Mouse (Mus musculus) megakaryocyte, adult 5-6 weeks (primary cell): ENCODE measurements at regions not wholly inside any gene's neighbourhood (a gene's known extent, or its start where the extent isn't known, plus 50 kb on each side); places are given as distances from the start of the nearest gene placed in this dataset.
A peak's percentile ranks its signal among the peaks of the same experiment; 100 is the strongest.

Experiments
- ATAC-seq: 2 replicates; pipeline ENCODE4 v1.8.0; 2016; ENCODE audit warnings: mild to moderate bottlenecking, inconsistent platforms; ENCODE audit not compliant: poor library complexity, severe bottlenecking

DNA sequence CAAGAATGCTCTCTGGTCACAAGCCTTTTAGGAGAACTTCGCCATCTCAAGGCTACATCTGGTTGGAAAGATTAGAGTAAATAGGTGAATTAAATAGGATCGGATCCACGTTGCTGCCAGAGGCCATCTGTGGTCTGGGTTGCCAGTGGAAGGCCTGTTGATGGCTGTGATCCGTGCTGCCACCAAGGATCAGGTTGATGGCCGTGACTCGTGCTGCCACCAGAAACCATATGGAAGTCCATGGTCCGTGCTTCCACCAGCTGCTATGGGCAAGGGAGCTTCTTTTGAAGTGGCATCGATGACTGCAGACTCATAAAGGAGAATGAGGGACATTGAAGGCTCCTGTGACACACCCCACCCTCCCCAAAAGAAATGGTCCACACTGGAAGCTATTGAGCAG lies 79.6 kb downstream of the Atp1a1 start:
- no peak for ATAC-seq

DNA sequence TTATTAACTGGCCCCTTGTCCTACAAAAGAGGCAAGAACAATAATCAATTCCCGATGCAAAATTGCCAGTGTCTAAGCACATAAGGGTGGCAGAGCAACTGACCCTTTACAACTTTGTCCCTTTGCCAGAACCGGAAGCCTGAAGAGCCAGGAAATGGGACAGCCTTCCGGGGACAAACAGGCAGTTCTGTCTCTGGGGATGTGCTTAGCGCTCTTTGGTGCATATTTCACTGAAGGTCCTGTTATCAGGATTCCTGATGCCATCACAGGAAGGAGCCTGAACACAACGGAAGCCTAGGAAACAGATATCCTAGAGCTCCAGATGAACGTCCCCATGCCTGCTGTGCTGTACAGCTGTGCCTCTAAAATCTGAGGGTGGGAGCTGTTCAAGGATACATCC lies 80.0 kb downstream of the Atp1a1 start:
- ATAC-seq: no peak

DNA sequence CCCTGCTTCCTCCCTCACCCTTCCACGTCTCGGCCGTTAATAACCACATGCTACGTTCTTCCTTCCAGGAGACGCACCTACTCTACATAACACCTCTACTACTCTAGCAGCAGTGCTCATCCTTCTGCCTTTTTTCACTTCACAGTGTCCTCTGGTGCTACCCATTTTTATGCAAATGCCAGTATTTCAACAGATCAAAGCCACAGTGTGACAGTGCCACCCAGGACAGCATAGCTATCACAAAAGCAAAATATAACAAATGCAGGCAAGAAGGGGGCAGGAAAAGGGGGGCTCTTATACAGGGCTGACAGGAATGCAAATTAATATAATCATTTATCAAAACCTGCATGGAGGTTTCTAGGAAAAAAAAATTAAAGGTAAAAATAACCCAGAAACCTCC lies 81.2 kb downstream of the Atp1a1 start:
- ATAC-seq: no peak

DNA sequence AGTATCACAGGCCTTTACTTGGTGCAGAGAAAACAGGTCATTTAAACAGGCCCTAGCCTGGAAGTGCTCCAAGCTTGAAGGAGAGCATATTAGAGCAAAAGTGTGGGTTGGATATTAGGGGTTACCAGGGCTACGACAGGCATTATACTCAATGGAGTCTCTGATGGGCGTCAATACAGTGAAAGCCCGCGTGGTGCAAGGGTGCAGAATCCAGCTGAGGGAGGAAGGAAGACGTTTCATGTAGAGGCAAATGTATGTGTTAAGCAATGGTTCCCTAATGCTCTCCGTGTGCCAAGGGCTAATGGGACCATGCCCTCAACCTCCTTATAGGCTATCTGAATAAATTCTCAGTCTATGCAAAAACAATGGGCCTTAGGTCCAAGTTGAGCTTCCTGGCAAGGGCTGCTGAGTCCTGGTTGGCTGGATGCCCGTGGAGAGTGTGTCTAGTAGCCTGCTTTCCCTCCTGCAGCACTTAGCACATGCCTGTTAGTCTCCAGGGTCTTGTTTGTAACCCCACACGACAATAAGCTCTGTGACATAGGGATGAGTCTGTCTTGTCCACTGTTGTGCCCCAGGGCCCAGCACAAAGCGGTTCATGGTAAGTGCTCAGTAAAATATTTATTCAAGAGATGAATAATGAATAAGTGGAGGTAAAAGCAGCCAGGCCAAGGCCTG lies 82.1 kb downstream of the Atp1a1 start:
- ATAC-seq: no peak

DNA sequence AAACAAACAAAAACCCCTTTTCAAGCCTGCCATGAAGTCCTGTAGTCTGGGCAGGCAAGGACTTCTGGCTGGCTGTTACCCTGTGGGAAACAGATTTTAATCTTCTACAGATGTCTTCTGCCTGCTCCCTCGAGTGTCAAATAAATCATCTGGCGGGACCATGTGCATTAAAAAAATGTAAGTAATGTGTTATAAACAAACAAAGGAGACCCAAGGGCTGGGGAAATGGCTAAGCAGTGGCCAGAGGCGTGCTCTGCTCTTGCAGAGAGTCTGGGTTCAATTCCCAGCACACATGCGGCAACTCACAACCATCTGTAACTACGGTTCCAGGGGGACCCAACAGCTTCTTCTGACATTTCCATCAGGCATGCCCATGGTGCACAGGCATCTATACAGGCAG lies 83.3 kb downstream of the Atp1a1 start:
- no peak for ATAC-seq

DNA sequence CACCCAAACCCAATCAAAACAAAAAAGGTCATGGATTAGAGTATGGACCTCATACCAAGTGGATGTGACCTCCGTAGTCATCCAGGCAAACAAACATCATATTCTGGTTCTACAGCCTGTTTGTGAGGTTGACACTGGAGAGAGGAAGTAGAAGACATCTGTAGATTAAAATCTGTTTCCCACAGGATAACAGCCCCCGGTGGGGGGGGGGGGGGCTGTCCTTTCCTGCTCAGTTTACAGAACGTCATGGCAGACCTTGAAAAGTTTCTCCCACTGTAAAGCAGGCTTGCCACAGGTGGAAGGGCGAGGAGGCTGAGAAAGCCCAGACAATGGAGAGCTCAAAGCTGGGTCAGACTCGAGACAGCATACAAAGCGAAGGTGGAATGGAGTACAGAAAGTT lies 84.4 kb downstream of the Atp1a1 start:
- ATAC-seq: no peak

DNA sequence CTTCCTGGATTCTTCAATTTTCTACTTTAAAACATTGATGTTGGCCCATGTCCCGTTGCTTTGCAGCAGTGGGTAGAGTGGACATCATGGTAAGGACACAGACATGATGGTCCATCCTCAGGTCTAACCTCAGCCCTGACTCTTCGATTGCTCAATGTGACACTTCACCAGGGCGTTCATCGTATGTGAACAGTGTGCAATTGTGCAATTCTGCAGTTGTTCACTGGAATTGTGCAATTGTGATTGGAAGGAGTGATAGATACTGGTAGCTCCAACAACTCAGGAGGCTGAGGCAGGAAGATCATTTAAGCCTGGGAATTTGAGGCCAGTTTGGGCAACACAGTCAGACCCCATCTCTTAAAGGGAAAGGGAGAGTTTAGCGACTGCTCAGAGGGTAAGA lies 84.9 kb downstream of the Atp1a1 start:
- peak; percentile 49 for ATAC-seq

DNA sequence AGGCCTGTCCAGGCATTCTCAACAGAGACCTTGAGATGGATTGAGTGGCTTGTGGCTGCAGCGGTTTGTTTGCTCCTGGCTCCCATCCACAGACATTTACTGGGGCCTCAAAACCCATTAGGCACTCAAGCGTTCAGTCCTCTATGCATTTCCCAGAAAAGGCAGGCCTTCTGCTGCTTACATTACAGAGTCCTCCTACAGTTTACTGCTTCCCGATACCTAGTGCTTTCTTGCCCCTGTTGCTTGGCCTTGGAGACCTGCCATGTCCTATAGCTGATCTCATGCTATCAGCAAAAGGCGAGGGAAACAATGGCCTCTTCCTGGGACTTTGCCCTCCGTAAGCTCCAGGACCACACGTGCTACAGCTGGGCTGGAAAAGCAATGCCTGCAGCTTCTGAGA lies 85.7 kb downstream of the Atp1a1 start:
- ATAC-seq: no peak

DNA sequence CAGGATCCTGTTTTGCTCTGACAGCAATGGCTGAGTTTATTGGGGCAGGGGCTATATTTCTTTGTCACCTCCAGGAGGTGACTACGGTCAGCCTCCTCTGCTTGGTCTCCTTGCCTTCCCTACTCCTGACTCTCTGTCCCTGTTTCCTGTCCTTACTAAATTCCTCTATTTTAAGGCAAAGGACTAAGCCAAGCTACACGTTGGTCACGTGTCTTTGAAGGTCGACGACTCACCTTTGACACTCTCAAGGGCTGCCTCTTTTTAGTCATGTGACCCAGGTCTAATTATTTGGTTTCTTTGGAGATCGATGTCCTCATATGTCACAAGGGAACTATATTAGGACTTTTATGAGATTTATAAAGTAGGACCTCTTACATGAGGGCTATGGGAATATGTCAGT lies 86.9 kb downstream of the Atp1a1 start:
- no peak for ATAC-seq

DNA sequence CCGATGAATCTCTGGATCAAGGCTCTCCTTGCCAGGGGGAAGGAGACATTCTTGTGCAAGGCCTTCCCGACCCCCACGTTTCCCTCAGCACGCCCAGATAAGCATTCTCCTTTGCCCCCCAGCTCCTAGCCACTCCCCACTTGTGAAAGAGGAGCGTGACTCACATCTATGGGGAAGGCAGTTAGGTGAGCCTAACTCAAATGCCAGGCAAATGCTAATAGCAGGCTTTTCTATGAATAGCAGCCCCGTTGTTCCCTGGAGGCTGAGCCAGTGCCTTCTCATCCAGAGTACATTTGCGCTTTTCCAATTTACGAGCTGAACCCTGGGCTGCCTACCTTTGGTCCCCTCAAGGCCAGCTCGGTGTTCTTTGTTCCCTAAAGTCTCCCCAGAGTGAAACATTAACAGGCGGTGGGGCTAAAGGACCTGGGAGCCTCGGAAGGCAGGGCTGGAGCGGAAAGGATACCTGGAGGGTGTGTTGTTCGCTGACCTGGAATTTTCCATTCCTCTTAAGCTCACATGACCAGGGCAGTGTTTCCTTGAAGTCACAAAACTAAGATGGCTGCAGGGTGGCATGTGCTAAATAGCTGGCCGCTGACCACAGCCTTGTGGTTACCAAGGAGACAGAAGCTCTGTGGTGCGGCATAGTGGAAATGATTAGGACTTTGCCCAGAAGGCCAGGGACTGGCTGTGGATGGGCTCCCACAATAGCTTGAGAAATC lies 87.5 kb downstream of the Atp1a1 start:
- ATAC-seq: no peak

DNA sequence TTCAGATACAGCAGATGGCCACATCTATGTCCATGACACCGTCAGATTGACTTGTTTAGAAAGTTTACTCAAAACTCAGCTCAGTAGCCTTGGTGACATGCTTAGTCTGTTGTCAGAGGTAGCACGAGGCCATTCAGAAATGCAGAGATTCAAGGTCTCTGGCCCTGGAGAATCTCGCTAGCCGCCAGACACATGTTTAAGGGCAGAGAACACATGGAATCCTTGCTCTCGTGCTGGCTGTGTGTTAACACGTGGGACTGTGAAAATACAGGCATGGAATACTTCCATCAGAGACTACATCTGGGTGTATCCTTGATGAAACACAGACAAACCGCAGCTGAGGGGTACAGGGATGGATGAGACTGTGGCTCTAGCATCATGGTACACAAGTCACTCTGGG lies 88.9 kb downstream of the Atp1a1 start:
- ATAC-seq: no peak

DNA sequence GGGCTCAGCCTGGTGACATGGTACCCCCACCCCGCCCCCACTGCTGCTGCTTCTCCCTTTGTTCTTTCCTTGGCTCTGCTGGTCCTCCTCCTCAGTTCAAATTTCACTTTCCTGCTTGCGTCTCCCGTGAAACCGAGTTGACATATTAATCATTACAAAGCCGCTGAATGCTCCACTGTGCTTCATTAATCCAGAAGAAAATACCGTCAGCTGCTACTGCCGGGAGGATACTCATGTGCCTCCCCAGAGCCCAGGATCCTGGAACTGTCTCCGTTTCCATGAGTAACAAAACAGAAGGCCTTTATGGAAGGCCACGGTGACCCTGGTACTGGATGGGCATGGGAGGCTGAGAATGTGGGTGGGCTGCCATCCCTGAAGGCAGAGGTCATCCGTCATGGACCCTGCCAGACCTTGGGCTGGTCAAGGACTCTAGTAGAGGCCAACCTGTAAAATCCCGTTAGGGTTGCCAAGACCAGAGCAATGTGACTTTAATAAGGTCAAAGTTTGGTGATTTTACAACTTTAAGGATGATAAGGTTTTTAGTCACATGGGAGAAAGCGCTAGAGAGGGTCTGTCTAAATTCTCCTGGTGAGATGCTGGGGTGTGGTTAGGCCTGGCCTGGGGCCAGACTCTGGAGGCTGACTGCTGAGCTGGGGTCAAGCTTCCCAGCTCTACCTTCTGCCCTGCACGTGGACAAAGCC lies 90.7 kb downstream of the Atp1a1 start:
- ATAC-seq: no peak
